In genomic region chr16:6986494-6986893, GRCm38 (mm10) we compare ENCODE assay signal across 15 mouse cellular contexts.
"Had no signal": no experiment of that assay in that cellular context is flagged by ENCODE, and none has a peak within 500 bp of the region (broad histone marks: within the 10 kb centered on the region; RNA-seq: fewer than 3 reads in every experiment).

No protein-coding gene starts in this region.

- H3K27me3 ChIP-seq: hindbrain, embryonic 13.5 days; hindbrain, embryonic 15.5 days; kidney, embryonic 15.5 days; limb, embryonic 13.5 days; limb, embryonic 15.5 days had no signal

- DNase-seq: gastrocnemius, postnatal 14 days; gastrocnemius, postnatal 36 days; kidney, adult 11 months; kidney, adult 9 months; layer of hippocampus, postnatal 36 days had no signal

- H3K4me3 ChIP-seq: hindbrain, embryonic 13.5 days; hindbrain, embryonic 15.5 days; kidney, embryonic 15.5 days; limb, embryonic 13.5 days; limb, embryonic 15.5 days had no signal

- H3K27ac ChIP-seq: hindbrain, embryonic 13.5 days; hindbrain, embryonic 15.5 days; hindbrain, postnatal 0 days; kidney, embryonic 15.5 days; kidney, postnatal 0 days; limb, embryonic 13.5 days; limb, embryonic 15.5 days had no signal

- ATAC-seq: intestine, embryonic 16.5 days had no signal

- H3K4me2 ChIP-seq: heart, embryonic 11.5 days; hindbrain, embryonic 13.5 days; hindbrain, embryonic 15.5 days; kidney, embryonic 15.5 days; limb, embryonic 13.5 days; limb, embryonic 15.5 days had no signal

- H3K9ac ChIP-seq: forebrain, postnatal 0 days; hindbrain, embryonic 13.5 days; hindbrain, embryonic 15.5 days; kidney, embryonic 15.5 days; limb, embryonic 13.5 days; limb, embryonic 15.5 days had no signal

- H3K36me3 ChIP-seq: hindbrain, embryonic 13.5 days; hindbrain, embryonic 15.5 days; kidney, embryonic 15.5 days; limb, embryonic 13.5 days; limb, embryonic 15.5 days had no signal

- H3K9me3 ChIP-seq: hindbrain, embryonic 13.5 days; hindbrain, embryonic 15.5 days; kidney, embryonic 15.5 days; limb, embryonic 13.5 days; limb, embryonic 15.5 days had no signal

- H3K4me1 ChIP-seq: hindbrain, embryonic 13.5 days; kidney, embryonic 15.5 days; limb, embryonic 13.5 days; limb, embryonic 15.5 days had no signal
